Mouse (Mus musculus): ENCODE measurements around the gene Nicn1. TPM values are rescaled to one million over a fixed set of nuclear protein-coding genes. Genes with fewer than 3 reads are reported as not detected.

The Nicn1 gene
- polyA plus RNA-seq, 1 experiment: 102 TPM

DNA sequence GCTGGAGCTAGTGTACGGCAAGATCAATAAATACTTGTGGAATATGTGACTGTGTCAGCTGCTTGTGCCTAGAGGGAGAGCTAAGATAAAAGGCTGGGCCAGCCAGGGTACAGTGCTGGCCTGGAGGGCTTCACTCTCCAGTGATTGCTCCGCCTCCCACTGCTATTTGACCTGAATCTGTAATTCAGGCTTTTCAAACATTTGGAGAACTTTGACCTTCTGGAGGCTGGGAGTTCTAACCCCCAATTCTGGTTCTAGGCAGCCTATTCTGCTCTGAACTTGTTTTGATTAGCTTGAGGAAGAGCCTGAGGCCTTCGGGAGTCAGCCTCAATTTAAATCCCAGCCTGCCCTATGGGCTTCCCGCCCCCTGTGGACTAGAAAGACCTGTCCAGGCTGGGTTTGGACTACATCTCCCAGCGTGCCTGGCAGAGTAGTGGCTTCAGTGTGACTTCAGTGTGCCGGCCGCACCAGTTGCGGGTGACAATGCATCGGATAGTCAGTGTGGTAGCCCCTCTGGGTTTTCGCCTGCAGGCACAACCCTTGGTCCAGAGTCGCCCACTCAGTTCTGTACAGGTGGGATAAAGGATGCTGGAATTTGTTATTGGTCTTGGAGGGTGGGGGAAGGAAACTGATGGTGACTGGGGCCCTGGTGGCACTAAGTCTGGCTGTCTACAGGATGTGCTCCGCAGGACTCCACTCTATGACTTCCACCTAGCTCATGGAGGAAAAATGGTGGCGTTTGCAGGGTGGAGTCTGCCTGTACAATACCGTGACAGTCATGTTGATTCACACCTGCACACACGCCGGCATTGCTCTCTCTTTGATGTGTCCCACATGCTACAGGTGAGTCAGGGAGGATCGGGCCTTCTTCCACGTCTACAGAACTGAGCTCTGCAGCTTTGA is 6.5 kb downstream of the Nicn1 start, which contains the start of gene Amt:
Gene Amt (plus strand): TSS at position 401 of the 903 bp plus-strand sequence.
- Histone ChIP-seq H3K4me3 (ENCODE audit: insufficient read depth, low read length) (peak within 1 kb of the TSS; percentile 38), H3K4me1 (ENCODE audit: control insufficient read depth, insufficient read depth, low read length) (no peaks in the 10 kb centered on the region), H3K27ac (ENCODE audit: insufficient read depth, low read length) (0 out of 2 replicates have a peak within 1 kb of the TSS, but pooled peaks have one; percentile 8)
- TF ChIP-seq POLR2A (IDR thresholded peaks at IDR 0.05; ENCODE audit: extremely low read depth, insufficient read depth, low read length): peak; percentile 34; the same call in 1 of the 2 replicates
- TF ChIP-seq CTCF (IDR thresholded peaks at IDR 0.05; ENCODE audit: extremely low read depth, insufficient read depth, low read length): no peak

GRCm38 (mm10) chr9:108301853-108302252 is 11.6 kb downstream of the Nicn1 start:
- TF ChIP-seq POLR2A (IDR thresholded peaks at IDR 0.05; ENCODE audit: extremely low read depth, insufficient read depth, low read length): no peak
- no peak for TF ChIP-seq CTCF (IDR thresholded peaks at IDR 0.05; ENCODE audit: extremely low read depth, insufficient read depth, low read length)
- Histone ChIP-seq H3K27ac (ENCODE audit: insufficient read depth, low read length) (no peak overlapping the region), H3K4me3 (ENCODE audit: insufficient read depth, low read length) (no peak overlapping the region), H3K4me1 (ENCODE audit: control insufficient read depth, insufficient read depth, low read length) (peaks cover 3% of the 10 kb centered on the region; the same call in 1 of the 2 replicates)

DNA sequence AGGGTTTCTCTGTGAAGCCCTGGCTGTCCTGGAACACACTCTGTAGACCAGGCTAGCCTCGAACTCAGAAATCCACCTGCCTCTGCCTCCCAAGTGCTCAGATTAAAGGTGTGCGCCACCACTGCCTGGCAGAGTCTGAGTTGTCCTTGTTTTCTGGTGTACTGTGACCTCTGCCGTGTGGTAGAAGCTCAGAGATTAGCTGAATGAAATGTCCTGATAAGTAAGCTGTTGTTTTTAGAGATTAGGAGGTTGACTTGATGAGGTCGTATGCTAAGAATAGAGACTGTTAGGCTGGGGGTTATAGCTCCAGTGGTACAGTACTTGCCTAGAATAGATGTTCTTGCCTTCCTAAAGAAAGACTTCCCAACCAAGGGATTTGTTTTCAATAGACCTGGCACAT is 14.5 kb downstream of the Nicn1 start:
- peak overlapping the region; percentile 70; the same call in 1 of the 2 replicates for H3K4me3 ChIP-seq (ENCODE audit: insufficient read depth, low read length)
- H3K27ac ChIP-seq (ENCODE audit: insufficient read depth, low read length): no peak overlapping the region
- H3K4me1 ChIP-seq (ENCODE audit: control insufficient read depth, insufficient read depth, low read length): peaks cover 3% of the 10 kb centered on the region; the same call in 1 of the 2 replicates
- TF ChIP-seq POLR2A (IDR thresholded peaks at IDR 0.05; ENCODE audit: extremely low read depth, insufficient read depth, low read length) (no peak), CTCF (IDR thresholded peaks at IDR 0.05; ENCODE audit: extremely low read depth, insufficient read depth, low read length) (no peak)

GRCm38 (mm10) chr9:108305170-108305569 is 14.9 kb downstream of the Nicn1 start:
- peak overlapping the region; percentile 70 for H3K4me3 ChIP-seq (ENCODE audit: insufficient read depth, low read length)
- no peak for TF ChIP-seq POLR2A (IDR thresholded peaks at IDR 0.05; ENCODE audit: extremely low read depth, insufficient read depth, low read length)
- no peak for TF ChIP-seq CTCF (IDR thresholded peaks at IDR 0.05; ENCODE audit: extremely low read depth, insufficient read depth, low read length)
- peak overlapping the region; percentile 25; the same call in 1 of the 2 replicates for H3K27ac ChIP-seq (ENCODE audit: insufficient read depth, low read length)
- H3K4me1 ChIP-seq (ENCODE audit: control insufficient read depth, insufficient read depth, low read length): peaks cover 3% of the 10 kb centered on the region; the same call in 1 of the 2 replicates

GRCm38 (mm10) chr9:108305629-108306520 is 15.6 kb downstream of the Nicn1 start, which contains the start of the genes Rhoa and Tcta:
Rhoa (plus strand) TSS chr9:108306129.
Tcta (minus strand) TSS chr9:108306160.
- Histone ChIP-seq H3K27ac (ENCODE audit: insufficient read depth, low read length) (peak within 1 kb of the TSS; percentile 96), H3K4me3 (ENCODE audit: insufficient read depth, low read length) (peak within 1 kb of the TSS; percentile 70), H3K4me1 (ENCODE audit: control insufficient read depth, insufficient read depth, low read length) (peaks cover 3% of the 10 kb centered on the region; the same call in 1 of the 2 replicates)
- TF ChIP-seq CTCF (IDR thresholded peaks at IDR 0.05; ENCODE audit: extremely low read depth, insufficient read depth, low read length) (no peak), POLR2A (IDR thresholded peaks at IDR 0.05; ENCODE audit: extremely low read depth, insufficient read depth, low read length) (peak; percentile 98)

- TF ChIP-seq CTCF (IDR thresholded peaks at IDR 0.05; ENCODE audit: extremely low read depth, insufficient read depth, low read length) (no peak), POLR2A (IDR thresholded peaks at IDR 0.05; ENCODE audit: extremely low read depth, insufficient read depth, low read length) (no peak)
- peaks cover 3% of the 10 kb centered on the region; the same call in 1 of the 2 replicates for H3K4me1 ChIP-seq (ENCODE audit: control insufficient read depth, insufficient read depth, low read length)
- H3K4me3 ChIP-seq (ENCODE audit: insufficient read depth, low read length): peak overlapping the region; percentile 70
- H3K27ac ChIP-seq (ENCODE audit: insufficient read depth, low read length): peak overlapping the region; percentile 96
These were observed 16.3 kb downstream of the Nicn1 start for GRCm38 (mm10) chr9:108306571-108306980.

- TF ChIP-seq CTCF (IDR thresholded peaks at IDR 0.05; ENCODE audit: extremely low read depth, insufficient read depth, low read length) (no peak), POLR2A (IDR thresholded peaks at IDR 0.05; ENCODE audit: extremely low read depth, insufficient read depth, low read length) (no peak)
- H3K4me1 ChIP-seq (ENCODE audit: control insufficient read depth, insufficient read depth, low read length): peaks cover 5% of the 10 kb centered on the region; the same call in 1 of the 2 replicates
- H3K27ac ChIP-seq (ENCODE audit: insufficient read depth, low read length): no peak overlapping the region
- peak overlapping the region; percentile 70 for H3K4me3 ChIP-seq (ENCODE audit: insufficient read depth, low read length)
These were observed 17.0 kb downstream of the Nicn1 start for GRCm38 (mm10) chr9:108307021-108307807.

DNA sequence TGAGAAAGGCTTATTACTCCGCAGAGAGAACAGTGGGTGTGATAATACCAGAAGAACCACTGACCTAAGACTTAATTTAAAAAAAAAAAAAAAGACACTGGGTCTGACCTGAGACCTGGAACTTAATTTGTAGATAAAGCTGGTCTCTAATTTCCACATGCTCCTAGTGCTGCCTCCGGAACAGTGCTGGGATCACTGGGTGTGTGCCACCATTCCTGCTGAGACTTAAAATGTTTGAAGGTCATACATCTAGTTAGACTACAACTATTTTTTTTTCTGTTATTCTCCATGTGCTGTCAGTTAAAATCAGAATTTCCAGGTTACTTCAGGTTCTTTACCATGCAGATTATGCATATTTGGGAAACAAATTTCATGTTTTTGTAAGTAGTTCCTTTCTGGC is 17.9 kb downstream of the Nicn1 start:
- Histone ChIP-seq H3K4me1 (ENCODE audit: control insufficient read depth, insufficient read depth, low read length) (peaks cover 5% of the 10 kb centered on the region; the same call in 1 of the 2 replicates), H3K4me3 (ENCODE audit: insufficient read depth, low read length) (peak overlapping the region; percentile 33; the same call in 1 of the 2 replicates), H3K27ac (ENCODE audit: insufficient read depth, low read length) (no peak overlapping the region)
- TF ChIP-seq CTCF (IDR thresholded peaks at IDR 0.05; ENCODE audit: extremely low read depth, insufficient read depth, low read length) (no peak), POLR2A (IDR thresholded peaks at IDR 0.05; ENCODE audit: extremely low read depth, insufficient read depth, low read length) (no peak)
